Mouse (Mus musculus) testis, postnatal 10 days (tissue): Measurements from ENCODE around the gene Capg.

Experiments used
- DNase-seq: peaks from one replicate; pipeline ENCODE4 v3.0.0; 2021; ENCODE audit warnings: low spot score

The Capg gene

DNA sequence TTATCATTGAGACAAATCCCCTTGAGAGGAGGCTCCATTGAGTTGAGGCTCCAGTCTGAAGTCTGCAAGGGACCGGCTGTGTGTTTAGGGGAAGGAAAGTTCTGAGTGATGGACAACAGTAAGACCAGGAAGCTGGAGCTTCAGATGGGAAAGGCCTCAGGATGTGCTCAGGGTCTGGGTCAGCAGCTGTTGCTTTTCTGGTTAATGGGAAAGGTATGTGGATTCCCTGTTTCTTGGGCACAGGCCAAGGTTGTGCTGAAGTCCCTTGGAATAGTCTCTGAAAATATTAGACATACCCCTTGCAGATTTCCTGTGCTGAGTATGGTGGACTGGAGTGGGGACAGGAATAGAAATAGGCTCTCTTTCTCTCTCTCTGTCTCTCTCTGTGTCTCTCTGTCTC is 10.6 kb upstream of the Capg start:
- DNase-seq = peak; percentile 51

DNA sequence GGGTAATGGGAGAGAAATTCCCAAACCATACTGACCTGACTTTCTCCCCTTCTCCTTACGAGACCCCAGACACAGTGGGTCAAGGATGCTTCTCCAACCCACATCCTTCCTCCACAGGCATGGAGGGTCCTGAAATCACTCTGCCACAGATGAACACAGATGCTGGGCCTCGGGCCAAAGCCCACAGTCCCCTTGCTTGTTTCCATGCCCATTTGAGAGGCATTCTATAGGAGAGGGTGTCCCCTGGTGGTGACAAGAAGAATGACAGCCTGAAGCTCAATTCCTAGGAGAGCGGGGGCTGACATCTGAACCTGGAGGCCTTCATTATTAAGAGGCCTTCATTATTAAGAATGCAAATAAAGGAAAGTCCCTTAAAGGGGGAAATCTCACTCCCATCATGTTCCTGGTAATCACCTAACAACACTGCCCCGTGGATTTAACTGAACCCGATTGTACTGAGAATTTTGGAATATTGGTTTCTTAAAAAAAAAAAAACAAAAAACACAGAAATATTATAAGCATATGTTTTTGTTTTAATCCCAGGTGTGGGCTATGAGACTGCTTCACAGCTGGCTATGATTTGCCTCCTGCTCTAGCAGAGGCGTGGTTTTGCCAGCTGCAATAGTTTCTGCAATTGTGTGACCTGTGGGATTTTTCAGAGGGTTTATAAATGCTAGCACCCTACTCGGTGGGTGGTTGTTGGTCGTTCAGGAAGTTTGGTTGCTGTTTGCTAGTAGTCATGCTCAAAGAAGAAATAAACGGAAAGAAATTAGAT is 10.0 kb upstream of the Capg start:
- DNase-seq = peak; percentile 83

DNA sequence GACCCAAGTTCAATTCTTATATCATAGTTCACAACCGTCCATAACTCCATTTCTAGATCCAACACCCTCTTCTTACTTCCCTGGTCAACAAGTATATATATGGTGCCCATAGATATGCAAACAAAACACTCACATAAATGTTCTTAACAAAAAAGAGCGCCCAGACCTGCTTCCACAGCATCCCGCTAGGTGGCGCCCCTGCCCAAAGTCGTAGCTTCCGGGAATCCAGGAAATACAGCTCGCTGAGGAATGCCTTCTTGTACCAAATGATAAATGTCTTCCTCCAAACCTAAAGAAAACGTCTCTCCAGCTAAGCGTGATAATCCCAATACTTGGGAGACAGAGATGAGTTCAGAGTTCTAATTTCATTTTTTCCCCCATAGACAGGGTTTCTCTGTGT is 9.0 kb upstream of the Capg start:
- peak; percentile 92 for DNase-seq

DNA sequence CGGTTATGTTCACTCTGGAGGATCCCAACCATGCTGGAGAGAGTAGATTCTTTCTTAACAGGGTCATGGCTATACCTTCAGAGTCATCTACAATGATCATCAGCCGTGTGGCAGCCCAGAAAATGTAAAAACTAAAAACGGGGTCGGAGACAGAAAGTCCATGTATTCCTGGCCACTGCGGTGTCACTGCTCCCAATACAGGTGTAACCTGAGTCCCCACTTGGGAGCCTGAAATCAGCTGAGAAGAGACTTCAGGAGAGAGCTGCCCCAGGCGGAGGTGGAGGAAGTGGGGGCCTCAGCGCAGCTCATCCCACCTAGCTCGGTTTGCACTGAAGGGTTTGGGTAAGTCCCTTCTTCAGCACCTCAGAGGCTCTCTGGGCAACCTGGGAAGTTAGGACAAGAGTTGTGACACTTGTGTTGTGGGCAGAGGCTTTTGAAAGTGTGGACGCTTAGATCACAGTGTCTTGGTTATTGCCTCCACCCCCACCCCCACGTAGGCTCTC is 6.1 kb upstream of the Capg start:
- no peak for DNase-seq

DNA sequence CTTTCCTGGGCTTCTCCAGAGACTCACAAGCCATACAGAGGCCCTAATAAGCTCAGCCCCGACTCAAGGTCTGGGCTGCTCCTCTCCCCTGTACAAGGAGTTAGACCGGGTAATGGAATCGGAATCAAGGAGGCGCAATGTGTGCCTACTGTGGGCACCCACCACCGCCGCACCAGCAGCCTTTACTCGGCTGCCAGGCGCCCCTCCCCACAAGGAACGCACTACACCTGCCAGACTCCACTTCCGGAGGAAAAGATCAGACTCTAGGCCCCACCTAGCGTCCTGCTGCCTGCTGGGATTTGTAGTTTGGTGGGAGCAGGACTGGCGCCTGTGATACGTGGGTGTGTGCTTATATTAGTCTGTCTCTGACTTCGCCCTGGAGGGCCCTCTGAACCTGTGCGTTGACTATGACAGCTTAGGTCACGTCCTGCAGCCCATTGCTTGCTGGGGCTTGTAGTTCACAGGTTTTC is 5.6 kb upstream of the Capg start:
- DNase-seq = peak; percentile 79

DNA sequence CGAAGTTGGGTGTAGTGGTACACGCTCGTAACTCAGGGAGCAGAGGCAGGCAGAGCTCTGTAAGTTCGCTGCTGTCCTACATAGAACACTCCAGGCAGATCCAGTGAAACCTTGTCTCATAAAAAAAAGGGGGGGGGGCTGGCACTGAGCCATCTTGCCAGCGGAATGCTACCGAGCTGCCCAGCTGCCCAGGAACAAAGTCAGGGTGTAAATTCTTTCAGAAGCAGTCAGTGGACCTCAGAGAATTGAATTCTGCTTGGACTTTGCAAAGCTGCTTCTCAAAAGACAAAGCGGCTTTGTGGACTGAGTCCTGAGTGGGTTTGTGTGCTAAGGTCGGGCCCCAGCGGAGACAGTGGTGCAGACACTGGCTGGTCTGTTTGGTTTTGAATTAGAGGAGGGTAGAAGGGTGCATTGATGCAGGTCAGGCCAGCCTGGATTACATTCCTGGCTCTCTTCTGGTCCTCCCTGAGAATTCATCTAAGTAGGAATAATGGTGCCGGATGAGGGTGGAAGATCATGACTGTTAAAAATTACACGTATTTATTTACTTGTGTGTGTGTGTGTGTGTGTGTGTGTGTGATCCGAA is 833 bp upstream of the Capg start:
- no peak for DNase-seq

DNA sequence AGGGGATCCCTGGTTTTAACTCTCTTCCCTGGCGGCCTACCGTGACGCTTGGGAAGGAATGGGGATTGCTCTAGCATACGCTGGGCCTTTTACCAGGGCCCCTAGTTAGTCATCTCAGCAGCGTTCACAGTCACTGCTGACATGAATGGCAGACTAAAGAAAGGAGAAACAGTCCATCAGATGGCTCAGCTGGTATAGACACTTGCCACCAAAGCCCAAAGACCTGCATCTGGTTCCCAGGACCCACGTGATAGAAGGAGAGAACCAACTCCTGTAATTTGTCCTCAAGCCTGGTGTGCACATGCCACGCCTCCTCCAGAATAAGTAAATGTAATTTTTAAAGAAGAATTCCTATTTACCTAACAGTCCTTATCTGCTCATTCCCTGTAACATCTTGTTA is 1.2 kb downstream of the Capg start:
- no peak for DNase-seq

DNA sequence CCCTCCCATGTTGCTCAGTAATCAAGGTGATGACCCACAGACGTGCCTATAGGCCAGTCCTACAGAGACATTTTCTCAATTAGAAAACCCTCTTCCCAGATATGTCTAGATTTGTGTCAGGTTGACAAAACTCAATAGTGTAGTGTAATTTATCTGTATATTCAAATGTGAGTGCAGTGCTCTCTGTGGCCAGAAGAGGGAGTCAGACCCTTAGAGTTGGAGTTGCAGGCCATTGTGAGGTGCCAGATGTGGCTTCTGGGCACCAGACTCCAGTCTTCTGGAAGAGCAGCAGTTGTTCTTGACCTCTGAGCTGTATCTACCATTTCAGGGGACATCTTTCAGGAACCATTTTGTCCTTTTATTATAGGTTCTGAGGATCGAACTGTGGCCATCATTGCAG is 2.9 kb downstream of the Capg start:
- no peak for DNase-seq

DNA sequence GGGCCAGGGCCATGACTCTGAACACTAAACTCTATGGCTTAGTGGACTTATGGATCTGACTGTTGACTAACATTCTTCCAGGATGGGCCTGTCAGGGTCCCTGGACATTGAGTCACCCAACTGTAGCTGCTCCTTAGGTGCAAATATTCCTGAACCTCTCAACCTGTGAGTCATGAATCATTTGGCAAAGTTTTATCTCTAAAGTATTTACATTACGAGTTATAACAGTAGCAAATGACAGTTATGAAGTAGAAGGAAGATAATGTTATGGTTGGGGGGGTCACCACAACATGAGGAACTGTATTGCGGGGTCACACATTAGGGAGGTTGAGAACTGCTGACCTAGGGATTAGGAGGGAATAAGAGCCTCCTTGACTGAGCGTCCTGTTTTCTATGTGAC is 3.7 kb downstream of the Capg start:
- DNase-seq = no peak

DNA sequence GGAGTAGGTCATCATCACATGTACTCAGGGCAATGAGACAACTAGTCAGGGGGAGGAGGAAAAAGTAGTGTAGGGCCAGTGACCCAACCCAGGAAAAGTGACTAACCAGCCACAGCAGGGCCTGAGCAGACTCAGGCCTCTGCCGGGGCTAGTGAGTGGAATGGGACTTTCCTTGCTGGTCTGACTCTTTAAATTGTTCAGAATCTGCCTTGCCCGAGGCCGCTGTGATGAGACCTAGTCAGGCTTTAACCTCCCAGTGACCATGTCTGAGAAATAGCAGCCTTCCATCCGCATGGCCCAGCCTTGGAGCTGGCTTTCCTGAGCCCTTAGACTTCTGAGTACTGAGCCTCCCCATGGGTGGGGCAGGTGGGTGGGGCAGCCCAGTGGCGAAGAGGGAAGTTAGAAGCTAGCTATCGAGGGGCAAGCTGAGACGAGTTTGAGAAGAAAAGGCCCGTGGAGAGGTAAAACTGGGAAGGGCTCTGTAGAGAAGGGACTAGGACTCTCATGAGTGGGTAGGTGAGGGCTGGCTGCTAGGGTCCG is 4.9 kb downstream of the Capg start:
- DNase-seq = no peak

DNA sequence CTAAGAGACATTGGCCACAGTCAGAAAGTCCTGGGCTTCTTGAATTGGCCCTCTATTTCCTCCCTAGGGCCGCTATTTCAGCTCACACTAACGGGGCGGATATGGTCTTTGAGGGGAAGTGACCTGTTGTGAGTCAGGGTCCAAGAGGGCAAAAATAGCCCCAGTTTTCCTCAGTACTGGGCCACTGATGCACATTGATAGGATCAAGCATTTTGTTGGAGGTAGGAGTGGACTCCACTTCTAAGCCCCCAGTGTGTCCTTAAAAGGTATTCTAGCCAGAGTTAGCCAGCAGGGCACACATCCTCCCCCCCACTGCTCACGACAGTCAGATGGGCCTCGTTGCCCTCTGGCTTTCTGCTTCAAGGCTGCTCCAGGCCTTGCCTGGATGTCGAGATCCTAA is 5.8 kb downstream of the Capg start:
- no peak for DNase-seq

DNA sequence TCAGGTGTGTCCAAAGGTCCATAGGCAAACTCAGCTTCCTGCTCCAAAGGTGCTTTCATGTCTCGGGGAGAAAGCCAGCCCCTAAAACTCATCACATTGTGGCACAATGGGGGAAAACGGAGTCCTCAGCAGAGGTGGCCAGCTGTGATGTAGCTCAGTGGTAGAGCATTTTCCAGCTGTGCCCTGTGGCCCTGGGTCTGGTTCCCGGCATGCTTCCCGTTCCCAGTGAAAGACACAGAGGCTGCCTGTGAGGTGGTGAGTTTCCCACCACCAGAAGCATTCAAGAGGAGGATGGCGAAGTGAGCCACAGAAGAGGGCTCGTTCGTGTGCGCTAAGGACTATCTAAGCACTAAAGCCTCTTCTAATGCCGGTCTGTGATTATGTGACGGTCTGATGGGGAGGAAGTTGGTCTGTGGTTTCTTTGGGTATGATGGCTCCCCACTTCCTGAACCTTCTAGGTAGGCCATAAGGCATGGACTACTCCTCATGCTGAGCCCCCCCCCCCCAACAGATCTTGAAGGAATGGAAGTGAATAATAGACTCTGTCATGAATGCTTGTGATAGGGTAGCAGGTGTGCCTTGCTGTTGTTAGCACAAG is 6.4 kb downstream of the Capg start:
- DNase-seq = no peak

DNA sequence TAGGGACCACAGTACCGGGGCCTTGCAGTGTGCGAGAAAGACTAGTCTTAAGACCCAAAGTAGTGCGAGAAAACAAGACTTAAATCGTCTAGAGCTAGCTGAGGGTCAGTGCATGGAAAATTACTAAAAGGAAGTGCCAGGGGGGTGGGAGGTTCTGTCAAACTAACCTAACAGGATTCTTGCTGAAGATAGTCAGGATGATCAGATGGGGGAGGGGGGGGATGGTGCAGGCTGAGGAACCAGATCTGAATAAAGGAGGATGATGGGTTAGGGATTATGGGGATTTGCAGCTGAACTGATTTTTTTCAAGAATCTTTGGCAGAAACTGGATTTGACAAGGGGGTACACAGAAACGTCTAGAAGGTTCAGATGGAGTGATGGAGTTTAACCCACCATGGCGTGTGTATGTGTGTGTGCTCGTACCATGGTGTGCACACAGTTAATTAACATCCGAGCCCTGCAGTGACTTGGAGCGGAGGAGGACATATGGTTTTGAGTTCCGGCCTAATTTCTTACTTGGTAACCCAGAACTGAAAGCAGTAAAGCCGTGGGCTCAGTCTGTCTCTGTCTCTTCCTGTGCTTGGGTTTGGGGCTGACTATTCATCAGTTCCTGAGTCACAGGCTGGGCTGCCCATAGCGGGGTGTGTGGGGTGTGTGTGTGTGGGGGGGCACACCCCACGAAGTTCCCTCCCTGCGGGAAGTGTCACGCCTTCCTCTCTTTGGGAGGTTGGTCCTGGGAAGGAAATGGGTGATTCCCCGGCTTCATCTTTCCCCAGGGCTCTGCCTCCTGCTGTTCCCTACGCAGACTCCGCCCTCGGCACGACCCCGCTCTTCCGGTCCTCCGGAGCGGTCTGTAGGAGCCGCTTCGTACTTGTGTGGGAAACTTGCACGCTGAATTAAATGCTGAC is 8.2 kb downstream of the Capg start:
- peak; percentile 74 for DNase-seq

DNA sequence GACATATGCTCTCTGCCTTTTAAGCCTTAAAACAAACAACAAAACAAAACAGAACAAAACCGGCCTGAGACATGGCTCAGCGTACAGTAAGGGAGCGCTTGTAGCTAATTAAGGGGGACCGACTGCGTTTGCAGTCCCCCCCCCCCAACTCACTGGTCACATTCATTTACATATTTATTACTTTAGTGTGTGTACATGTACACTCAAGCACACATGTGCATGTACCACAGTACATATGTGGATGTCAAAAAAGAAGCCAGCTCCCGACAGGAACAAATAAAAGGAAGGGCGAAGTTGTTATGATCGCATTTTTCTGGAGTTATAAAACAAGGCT is 8.9 kb downstream of the Capg start:
- no peak for DNase-seq

DNA sequence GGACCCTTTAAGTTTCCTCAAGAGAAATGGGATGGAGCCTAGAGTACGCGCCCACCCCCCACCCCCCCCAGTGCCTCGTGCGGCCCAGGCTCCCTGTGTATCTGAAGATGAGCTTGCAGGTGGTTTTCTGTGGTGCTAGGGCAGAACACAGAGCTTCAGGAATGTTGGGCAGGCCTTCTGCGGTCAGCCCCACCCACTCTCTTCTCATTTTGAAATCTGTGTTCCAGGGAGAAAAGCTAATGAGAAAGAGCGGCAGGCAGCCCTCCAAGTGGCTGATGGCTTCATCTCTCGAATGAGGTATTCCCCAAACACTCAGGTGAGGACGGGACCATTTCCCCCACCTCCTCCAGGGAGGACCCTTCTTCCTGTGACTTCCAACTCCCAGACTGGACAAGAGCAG is 16.6 kb downstream of the Capg start:
- DNase-seq = no peak

DNA sequence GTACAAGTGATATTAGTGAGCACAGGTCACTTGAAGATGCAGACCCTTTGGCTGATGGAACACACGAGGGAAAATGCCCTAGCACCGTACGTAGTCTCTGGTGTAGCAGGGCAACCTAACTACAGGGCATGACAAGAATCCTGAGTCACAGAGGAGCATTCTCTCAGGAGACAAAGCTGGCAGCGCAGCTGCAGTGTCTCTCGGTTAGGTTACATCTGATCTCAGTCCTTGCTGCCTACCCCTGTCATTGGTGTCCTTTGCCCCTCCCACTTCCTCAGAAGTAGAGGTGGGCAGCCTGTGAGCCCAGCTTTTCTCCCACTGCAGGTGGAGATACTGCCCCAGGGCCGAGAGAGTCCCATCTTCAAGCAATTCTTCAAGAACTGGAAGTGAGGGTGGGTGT is 18.3 kb downstream of the Capg start:
- DNase-seq = no peak

DNA sequence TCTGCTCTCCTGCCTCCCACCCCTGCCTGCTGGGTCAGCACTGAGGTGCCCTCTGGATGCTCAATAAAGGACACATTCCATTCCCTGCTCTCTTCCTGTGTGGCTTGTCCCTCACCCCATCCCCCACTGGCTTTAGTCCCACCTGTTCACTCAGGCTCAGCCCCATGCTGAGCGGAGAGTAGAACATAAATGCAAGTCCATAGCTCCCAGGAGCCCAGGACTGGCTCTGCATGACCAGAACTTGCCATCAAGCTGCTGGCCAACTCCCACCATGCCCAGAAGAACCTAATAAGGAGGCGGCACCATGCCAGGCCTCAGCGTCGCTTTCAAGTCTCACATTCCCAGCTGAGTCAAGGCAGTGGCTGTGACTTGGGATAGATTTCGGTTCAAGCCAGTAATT is 18.7 kb downstream of the Capg start:
- no peak for DNase-seq

DNA sequence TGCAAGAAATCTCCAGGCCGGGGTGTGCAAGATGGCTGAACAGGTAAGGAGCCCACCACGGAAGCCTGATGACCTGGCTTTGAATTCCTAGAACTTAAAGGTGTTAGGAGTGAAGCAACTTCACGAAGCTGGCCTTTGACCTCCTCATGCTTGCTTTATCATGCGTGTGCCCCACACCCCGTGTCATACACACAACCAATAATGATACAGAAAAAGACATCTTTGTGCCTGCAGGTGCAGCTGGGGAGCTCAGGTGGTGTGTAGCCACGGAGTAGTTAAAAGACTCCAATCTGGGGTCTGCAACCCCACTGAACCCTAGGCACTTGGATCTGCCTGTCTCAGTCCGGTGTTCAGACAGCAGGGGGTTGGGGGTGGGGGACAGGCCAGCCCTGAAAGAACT is 21.3 kb downstream of the Capg start:
- no peak for DNase-seq

DNA sequence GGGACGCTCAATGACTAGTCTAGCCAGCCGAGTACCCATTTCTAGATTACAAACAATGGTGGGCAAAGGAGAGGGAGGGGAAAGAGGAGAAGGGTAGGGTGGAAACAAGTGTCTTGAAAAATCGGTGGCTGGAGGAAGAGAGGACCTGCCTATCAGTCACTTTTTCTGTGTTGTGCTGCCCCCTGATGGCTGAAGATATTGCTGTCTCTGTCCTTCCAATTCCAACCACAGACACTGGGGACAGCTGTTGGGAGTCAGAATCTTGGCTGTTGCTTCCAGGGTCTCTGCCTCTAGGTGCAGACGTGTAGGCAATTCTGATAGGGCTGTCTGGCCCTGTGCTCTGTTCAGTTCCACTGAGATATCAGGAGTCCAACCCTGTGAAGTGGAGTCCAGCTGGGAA is 21.9 kb downstream of the Capg start:
- DNase-seq = peak; percentile 92

DNA sequence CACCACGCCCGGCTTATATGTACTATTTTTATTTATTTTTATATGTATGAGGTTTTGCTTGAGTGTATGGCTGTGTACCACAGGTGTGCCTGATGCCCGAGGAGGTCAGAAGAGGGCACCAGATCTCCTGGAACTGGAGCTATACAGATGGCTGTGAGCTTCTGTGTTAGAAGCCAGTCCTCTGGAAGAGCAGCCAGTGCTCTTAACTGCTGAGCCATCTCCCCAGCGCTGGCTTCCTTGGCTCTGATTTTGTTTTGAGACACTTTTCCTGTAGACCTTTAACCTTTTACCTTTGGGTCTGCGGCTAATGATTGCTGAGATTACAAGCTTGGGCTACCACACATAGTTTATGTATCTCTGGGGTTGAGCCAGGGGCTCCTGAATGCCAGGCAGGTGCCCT is 23.3 kb downstream of the Capg start:
- no peak for DNase-seq

DNA sequence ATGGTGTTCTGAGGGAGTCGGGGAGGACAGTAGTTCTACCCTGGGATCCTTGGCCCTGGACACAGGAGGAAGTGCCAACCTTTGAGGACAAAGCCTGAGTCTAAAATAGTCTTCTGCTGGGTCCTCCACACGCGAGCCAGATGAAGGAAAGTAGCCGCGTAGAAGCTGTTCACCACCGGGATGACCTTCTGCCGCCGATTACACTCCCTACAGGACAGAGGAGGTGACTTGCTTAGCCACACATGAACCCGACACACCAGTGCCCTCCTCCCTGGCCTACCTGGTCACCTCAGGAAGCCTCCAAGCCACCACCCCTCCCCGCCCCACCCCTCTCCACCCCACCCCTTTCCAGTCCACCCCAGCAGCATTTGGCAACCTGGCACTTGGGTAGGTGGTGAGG is 24.5 kb downstream of the Capg start:
- no peak for DNase-seq
